Mouse (Mus musculus) neural tube, embryonic 13.5 days (tissue): ENCODE measurements at regions not wholly inside any gene's neighbourhood (a gene's known extent, or its start where the extent isn't known, plus 50 kb on each side); places are given as distances from the start of the nearest gene placed in this dataset.
"Not testable (repeated sequence)": the region's sequence is repeated elsewhere in the genome, so short reads cannot be mapped to it uniquely, and the experiment has no call there.

Experiments used
- ATAC-seq: fragments of 200-750 bp; cut with Nextera tagmentation; 2 replicates; pipeline ENCODE4 v1.8.0; 2017; ENCODE audit warnings: low read depth, mild to moderate bottlenecking, moderate TSS enrichment, moderate library complexity
- H3K27ac ChIP-seq: fragments of 300-500 bp; sonication (generic); replicated peaks from 2 replicates; pipeline ENCODE4 v1.5.1; 2015; ENCODE audit warnings: moderate library complexity, mild to moderate bottlenecking, inconsistent platforms
- H3K27me3 ChIP-seq: fragments of 300-500 bp; sonication (generic); 2 replicates; pipeline ENCODE4 v1.6.1; 2015; ENCODE audit warnings: mild to moderate bottlenecking, inconsistent platforms
- H3K36me3 ChIP-seq: fragments of 300-500 bp; sonication (generic); 2 replicates; pipeline ENCODE4 v1.6.1; 2015; ENCODE audit warnings: mild to moderate bottlenecking, inconsistent platforms
- H3K4me1 ChIP-seq: fragments of 300-500 bp; sonication (generic); replicated peaks from 2 replicates; pipeline ENCODE4 v1.6.1; 2015; ENCODE audit warnings: inconsistent platforms
- H3K4me2 ChIP-seq: fragments of 300-500 bp; sonication (generic); 2 replicates; pipeline ENCODE4 v1.6.1; 2015; ENCODE audit warnings: inconsistent platforms, mild to moderate bottlenecking, moderate library complexity
- H3K4me3 ChIP-seq: fragments of 300-500 bp; sonication (generic); 2 replicates; pipeline ENCODE4 v1.5.1; 2015; ENCODE audit warnings: mild to moderate bottlenecking, inconsistent platforms
- H3K9ac ChIP-seq: fragments of 300-500 bp; sonication (generic); 2 replicates; pipeline ENCODE4 v1.6.1; 2015; ENCODE audit warnings: moderate library complexity, mild to moderate bottlenecking, inconsistent platforms
- H3K9me3 ChIP-seq: fragments of 300-500 bp; sonication (generic); 2 replicates; pipeline ENCODE4 v1.6.1; 2016; ENCODE audit warnings: inconsistent platforms
- WGBS: fragments of 180-500 bp; shearing (Covaris S2); methylation state at CpG from one replicate; pipeline ENCODE4 v1.1.7; 2015; 5-methylcytosine and 5-hydroxymethylcytosine counted together

DNA sequence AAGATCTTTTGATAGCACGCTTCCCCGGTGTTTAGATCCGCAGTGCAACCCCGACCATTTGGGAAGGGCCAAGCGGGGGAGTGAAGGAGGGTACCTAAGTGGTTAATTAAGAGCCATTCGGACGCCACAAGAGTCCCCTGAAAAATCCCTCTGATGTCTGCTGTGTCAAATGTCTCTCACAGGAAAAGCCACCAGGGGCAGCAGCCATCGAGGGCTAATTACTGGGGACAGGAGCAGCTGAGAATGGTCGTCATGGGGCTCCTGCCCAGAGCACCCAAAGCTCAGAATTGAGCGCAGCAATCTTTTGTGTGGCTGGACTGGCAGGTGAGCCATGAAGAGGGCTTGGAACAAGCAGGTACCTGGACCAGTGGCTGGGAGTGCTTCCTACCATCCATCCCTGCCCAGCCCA is 325.6 kb upstream of the Irx1 start:
- 3% methylated on average over 10 of the region's 10 CpGs for WGBS
- ATAC-seq = peak; percentile 52
- H3K4me1 ChIP-seq = peaks cover 53% of the 10 kb centered on the region
- H3K27ac ChIP-seq = no peak overlapping the region
- peak overlapping the region; percentile 15; the same call in 1 of the 2 replicates for H3K4me2 ChIP-seq
- H3K27me3 ChIP-seq = peaks cover 76% of the 10 kb centered on the region
- no peak overlapping the region for H3K4me3 ChIP-seq
- H3K36me3 ChIP-seq = no peaks in the 10 kb centered on the region
- H3K9ac ChIP-seq = no peak overlapping the region
- H3K9me3 ChIP-seq = no peaks in the 10 kb centered on the region

DNA sequence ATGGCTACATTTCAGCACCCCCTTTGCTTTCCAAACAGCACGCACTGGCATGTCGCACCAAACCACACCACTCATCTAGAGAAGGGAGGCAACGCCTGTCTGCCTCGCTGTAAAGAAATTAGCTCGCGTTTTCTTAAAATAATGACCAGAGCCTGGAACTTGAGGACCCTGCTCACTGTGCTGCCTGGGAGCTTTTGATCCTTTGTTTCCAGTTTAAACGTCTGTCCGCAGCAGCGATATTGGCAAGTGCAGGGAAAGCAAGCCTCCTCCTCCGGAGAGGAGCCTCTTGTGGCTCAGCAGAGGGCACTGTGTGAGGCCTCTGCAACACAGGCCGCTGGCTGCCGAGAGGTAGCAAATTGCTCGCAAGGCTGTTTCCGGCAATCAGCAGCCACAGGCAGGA is 328.8 kb upstream of the Irx1 start:
- Histone ChIP-seq H3K36me3 (no peaks in the 10 kb centered on the region), H3K9me3 (no peaks in the 10 kb centered on the region), H3K27ac (no peak overlapping the region), H3K4me2 (peak overlapping the region; percentile 38), H3K27me3 (peaks cover 84% of the 10 kb centered on the region), H3K4me3 (peak overlapping the region; percentile 9; the same call in 1 of the 2 replicates), H3K4me1 (peaks cover 55% of the 10 kb centered on the region), H3K9ac (peak overlapping the region; percentile 45; the same call in 1 of the 2 replicates)
- WGBS = 2% methylated on average over 14 of the region's 14 CpGs
- no peak for ATAC-seq

DNA sequence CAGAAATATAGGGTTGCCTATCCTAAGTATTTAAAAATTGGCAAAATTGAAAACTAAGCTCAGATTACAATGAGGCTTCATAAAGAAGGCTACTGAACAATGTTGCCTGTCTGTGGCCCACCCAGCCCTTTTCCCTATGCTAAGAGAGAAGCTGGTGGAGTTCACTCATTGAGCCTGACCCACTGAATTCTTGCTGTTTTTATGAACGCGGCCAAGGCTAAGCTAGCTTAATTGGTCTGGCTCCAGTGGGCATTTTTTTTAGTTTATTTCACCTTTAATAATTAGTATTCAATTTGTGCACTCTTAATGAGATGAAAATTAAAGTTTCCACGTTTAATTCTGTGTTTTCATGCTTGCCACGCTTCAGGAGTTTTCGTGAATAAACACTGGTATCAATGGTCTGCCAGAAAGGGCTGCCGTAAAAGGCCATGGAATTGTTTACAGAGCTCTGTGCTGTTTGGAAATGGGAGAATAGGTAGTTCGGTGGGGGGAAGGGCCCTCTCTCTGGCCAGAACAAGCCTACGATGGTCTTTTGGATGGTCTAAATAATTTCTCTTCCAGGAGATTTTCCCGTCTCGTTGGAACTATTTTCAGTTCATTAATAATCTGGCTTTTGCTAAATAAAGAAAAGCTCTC is 329.7 kb upstream of the Irx1 start:
- peaks cover 56% of the 10 kb centered on the region for H3K4me1 ChIP-seq
- 8% methylated on average over 10 of the region's 10 CpGs for WGBS
- H3K27me3 ChIP-seq = peaks cover 83% of the 10 kb centered on the region

DNA sequence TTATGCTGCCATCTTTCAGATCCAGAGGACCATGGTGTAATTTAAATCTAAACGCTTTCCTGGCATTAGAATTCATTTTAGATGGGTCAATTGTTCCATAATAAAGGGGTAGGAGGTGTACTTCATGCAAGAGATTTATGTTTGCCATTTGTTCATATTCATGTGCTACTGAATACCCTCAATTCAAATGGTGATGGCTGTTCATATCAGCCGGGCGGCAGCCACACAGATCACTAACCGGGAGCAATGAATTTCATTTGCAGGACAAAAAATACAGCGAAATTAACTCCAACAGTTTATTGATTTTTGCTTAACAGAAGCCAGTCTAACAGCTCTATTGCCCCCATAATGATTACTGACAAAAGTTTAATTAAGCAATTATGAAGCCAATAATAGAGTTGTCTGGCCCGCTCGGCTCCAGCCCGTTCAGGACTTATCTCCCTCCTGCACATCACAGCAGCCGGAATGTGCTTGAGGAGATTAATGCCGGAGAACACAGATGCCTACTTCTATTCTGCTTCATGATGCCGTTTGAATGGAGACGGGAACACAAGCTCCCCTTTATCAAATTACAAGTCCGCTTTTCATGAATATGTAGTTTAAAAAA is 330.3 kb upstream of the Irx2 start:
- H3K36me3 ChIP-seq = no peaks in the 10 kb centered on the region
- peaks cover 52% of the 10 kb centered on the region for H3K4me1 ChIP-seq
- H3K27ac ChIP-seq = no peak overlapping the region
- peak overlapping the region; percentile 31 for H3K4me2 ChIP-seq
- H3K27me3 ChIP-seq = peaks cover 74% of the 10 kb centered on the region
- ATAC-seq = peak; percentile 74; the same call in 1 of the 2 replicates
- no peaks in the 10 kb centered on the region for H3K9me3 ChIP-seq
- no peak overlapping the region for H3K4me3 ChIP-seq
- WGBS = 11% methylated on average over 13 of the region's 13 CpGs
- H3K9ac ChIP-seq = no peak overlapping the region

More for the DNA sequence above, 329.7 kb upstream of the Irx1 start:
- Histone ChIP-seq H3K4me3 (no peak overlapping the region), H3K27ac (no peak overlapping the region), H3K9me3 (no peaks in the 10 kb centered on the region), H3K9ac (no peak overlapping the region), H3K4me2 (no peak overlapping the region), H3K36me3 (no peaks in the 10 kb centered on the region)
- ATAC-seq = no peak

DNA sequence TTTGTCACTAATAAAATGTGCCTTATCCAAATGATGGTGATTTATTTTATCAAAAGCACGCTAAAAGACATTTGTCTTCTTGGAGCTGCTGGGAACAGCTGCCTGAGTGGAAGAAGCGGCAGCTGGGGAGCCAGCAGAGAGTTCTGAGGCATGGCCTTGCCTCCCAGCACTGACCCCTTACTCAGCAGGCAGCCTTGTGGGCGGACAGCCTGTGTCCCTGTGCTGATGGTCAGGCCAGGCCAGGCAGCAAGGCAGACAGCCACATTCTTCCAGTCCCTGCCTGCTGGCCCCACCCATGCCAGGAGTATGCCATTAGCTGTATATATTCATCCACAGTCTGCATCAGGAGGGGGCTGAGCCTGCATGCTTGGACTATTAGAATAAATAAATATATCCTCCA is 329.0 kb upstream of the Irx2 start:
- 8% methylated on average over 3 of the region's 3 CpGs for WGBS
- no peaks in the 10 kb centered on the region for H3K9me3 ChIP-seq
- H3K9ac ChIP-seq = no peak overlapping the region
- no peaks in the 10 kb centered on the region for H3K36me3 ChIP-seq
- H3K27ac ChIP-seq = no peak overlapping the region
- peaks cover 72% of the 10 kb centered on the region for H3K27me3 ChIP-seq
- H3K4me1 ChIP-seq = peaks cover 49% of the 10 kb centered on the region
- no peak overlapping the region for H3K4me2 ChIP-seq
- H3K4me3 ChIP-seq = no peak overlapping the region
- ATAC-seq = no peak

DNA sequence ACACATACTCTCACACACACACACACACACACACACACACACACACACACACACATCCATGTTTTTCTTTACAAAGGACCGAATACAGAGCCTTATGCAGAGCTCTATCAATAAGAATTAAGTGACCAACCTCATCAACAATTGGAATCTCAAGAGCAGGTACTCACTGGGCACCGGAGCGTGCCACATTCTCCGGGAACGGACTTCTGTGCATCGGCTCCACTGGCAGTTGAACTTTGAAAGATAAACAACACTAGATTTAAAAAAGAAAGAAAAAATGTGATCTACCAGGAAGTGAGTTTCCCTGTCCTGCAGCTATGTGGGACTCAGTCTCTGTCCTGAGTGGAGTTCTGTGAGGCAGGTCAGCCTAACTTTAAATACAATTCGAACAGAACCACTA is 327.5 kb upstream of the Irx2 start:
- Histone ChIP-seq H3K4me3 (no peak overlapping the region), H3K36me3 (no peaks in the 10 kb centered on the region), H3K9ac (no peak overlapping the region), H3K4me1 (peaks cover 49% of the 10 kb centered on the region), H3K27me3 (peaks cover 64% of the 10 kb centered on the region), H3K9me3 (no peaks in the 10 kb centered on the region), H3K4me2 (no peak overlapping the region), H3K27ac (no peak overlapping the region)
- no peak for ATAC-seq
- WGBS = 70% methylated on average over 7 of the region's 7 CpGs

DNA sequence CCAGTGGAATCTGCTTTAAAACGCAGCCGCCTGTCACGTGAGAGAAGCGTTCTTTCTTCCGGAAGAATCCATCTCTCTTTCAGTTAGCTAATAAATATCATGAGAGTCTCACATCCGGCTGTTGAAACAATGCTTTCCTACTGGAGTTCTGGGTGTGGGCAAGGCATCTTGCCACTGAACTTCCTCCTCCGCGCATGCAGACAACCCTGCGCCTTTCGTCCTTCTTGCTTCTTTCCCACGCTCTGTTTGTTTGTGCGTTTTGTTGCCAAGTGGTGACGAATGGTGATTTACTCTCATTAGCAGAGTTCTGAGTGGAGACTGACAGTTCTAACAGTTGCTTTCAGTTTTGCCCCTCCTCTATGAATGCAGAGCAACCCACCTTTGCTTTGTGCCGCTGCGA is 326.8 kb upstream of the Irx2 start:
- peaks cover 49% of the 10 kb centered on the region for H3K4me1 ChIP-seq
- H3K4me3 ChIP-seq = no peak overlapping the region
- no peak overlapping the region for H3K27ac ChIP-seq
- peaks cover 58% of the 10 kb centered on the region for H3K27me3 ChIP-seq
- ATAC-seq = no peak
- no peaks in the 10 kb centered on the region for H3K36me3 ChIP-seq
- H3K4me2 ChIP-seq = peak overlapping the region; percentile 31
- WGBS = 53% methylated on average over 15 of the region's 15 CpGs
- H3K9ac ChIP-seq = no peak overlapping the region
- no peaks in the 10 kb centered on the region for H3K9me3 ChIP-seq

DNA sequence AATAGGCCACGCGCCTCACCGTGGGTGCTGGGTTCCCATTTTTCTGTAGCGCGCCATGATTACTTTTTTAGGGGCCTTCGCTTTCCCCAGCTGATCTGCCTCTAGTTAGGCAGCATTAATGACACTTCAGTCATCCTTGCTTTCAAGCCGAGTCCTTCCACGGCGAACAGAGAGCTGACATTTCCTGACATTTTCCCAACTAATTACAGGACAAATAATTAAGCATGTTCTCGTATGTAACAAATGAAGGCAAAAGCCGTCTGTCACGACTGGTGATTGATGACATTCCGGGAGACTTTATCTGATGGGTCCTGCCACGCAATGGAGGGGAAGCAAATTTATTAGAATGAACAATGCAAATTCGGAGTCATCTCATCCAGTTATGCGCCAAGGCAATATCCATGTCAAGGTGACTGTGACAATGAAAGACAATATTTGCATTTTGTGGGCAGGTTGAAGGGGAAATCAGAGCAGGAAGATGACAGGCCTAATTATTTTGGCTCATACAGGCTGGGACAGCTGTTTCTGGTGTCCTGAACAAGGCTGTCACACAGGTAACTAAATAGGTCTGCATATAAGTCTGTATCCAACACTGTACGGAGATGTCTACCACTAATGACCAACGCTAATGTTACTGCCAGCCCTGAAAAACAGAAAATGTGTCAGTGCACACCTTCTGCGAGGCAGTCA is 326.0 kb upstream of the Irx2 start:
- H3K27ac ChIP-seq = no peak overlapping the region
- WGBS = 64% methylated on average over 19 of the region's 19 CpGs
- H3K4me1 ChIP-seq = peaks cover 44% of the 10 kb centered on the region
- peaks cover 51% of the 10 kb centered on the region for H3K27me3 ChIP-seq
- no peak overlapping the region for H3K4me2 ChIP-seq
- H3K4me3 ChIP-seq = no peak overlapping the region
- no peak for ATAC-seq
- no peaks in the 10 kb centered on the region for H3K9me3 ChIP-seq
- no peak overlapping the region for H3K9ac ChIP-seq
- H3K36me3 ChIP-seq = no peaks in the 10 kb centered on the region

DNA sequence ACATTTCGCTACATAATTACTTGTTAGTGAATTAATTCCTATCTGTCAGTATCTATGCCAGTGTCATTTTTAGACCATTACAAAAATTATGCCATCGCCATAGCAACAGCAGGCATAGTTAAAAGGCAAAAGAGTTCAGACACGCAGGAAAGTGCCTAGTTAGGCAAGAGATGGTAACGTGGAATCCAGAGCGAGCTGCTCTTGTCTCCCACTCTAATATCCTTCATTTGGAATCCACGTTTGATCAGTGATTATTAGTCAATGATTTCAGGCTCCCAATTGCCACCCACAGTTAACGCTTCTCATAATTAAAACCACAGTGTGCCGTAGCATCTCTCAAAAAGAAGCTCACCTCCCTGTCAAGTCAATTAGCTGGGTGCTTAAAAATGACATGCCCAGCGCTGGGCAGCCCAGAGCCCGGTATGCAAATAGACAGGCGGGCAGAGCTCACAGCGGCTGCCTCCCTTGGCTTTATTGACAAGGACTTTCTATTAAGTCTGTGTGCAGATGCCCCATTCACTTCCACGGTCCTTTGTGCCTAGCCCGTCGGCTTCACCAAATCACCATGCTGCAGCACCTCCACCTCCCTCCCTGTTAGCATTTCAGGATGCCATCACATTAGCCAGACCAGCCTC is 325.4 kb upstream of the Irx2 start:
- WGBS = 39% methylated on average over 15 of the region's 15 CpGs
- H3K4me2 ChIP-seq = 0 out of 2 replicates have a peak overlapping the region, but pooled peaks have one; percentile 7
- no peak overlapping the region for H3K4me3 ChIP-seq
- H3K36me3 ChIP-seq = no peaks in the 10 kb centered on the region
- H3K9me3 ChIP-seq = no peaks in the 10 kb centered on the region
- no peak overlapping the region for H3K9ac ChIP-seq
- peaks cover 50% of the 10 kb centered on the region for H3K27me3 ChIP-seq
- ATAC-seq = no peak
- peaks cover 39% of the 10 kb centered on the region for H3K4me1 ChIP-seq
- no peak overlapping the region for H3K27ac ChIP-seq

DNA sequence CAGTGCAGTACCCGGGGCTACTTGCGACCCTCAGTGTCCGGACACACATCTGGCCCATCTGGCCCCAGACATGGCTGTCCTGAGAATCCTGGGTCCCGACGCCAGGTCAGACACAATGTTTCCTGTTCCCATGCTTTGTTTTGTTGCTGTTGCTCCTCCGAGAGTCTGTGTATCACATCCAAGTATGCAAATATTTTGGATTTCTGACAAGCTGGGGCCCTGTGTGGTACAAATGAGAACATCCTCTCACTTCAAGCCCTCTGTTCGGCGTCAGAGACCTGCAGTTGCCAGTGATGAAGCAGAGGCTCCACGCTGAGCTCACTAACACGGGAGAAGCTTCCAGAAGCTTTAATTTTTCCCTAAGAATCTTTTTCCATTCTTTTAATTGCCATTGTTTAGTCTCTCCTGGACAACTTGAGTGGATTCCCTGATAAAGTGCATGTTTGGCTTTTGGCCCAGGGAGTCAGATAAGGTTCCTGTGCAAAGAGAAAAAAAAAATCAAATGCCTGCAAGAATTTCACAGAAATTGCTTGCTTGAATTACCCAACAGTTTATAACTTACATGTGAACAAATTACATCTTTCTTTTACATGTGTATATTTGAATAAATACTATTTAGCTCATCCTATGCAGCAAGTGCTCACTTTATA is 304.5 kb upstream of the Irx2 start:
- ATAC-seq = no peak
- no peak overlapping the region for H3K4me2 ChIP-seq
- WGBS = 71% methylated on average over 10 of the region's 10 CpGs
- H3K9ac ChIP-seq = no peak overlapping the region
- no peaks in the 10 kb centered on the region for H3K9me3 ChIP-seq
- H3K27ac ChIP-seq = no peak overlapping the region
- H3K4me3 ChIP-seq = no peak overlapping the region
- no peaks in the 10 kb centered on the region; the same call in 1 of the 2 replicates for H3K27me3 ChIP-seq
- H3K4me1 ChIP-seq = no peaks in the 10 kb centered on the region
- no peaks in the 10 kb centered on the region for H3K36me3 ChIP-seq

DNA sequence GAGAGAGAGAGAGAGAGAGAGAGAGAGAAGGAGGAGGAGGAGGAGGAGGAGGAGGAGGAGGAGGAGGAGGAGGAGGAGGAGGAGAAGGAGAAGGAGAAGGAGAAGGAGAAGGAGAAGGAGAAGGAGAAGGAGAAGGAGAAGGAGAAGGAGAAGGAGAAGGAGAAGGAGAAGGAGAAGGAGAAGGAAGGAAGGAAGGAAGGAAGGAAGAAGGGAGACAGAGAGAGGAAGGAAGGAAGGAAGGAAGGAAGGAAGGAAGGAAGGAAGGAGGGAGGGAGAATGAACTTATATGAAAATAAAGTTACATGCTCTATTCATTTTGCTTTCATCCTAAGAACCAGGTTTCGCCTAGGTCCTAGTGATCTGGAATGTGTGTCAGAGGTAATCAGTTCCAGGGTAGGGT is 302.4 kb upstream of the Irx2 start:
- not testable (repeated sequence) for H3K4me2 ChIP-seq, H3K9ac ChIP-seq, H3K27me3 ChIP-seq, H3K27ac ChIP-seq, H3K36me3 ChIP-seq, ATAC-seq, H3K4me3 ChIP-seq, H3K4me1 ChIP-seq, H3K9me3 ChIP-seq
- 87% methylated on average over 1 of the region's 1 CpGs for WGBS
